Mouse (Mus musculus) heart, adult 2 months (tissue): ENCODE data around the gene Apeh.

Source experiments
- CTCF ChIP-seq: fragments of 200-600 bp; IDR thresholded peaks from 2 replicates; pipeline ENCODE4 v1.8.1; 2022; ENCODE audit warnings: antibody characterized with exemption, mild to moderate bottlenecking, moderate library complexity
- EP300 ChIP-seq: fragments of 200-500 bp; IDR thresholded peaks from 2 replicates; pipeline ENCODE4 v1.6.1; 2011; ENCODE audit warnings: low read depth, low read length, control low read depth; ENCODE audit not compliant: insufficient read depth
- POLR2A ChIP-seq: fragments of 200-500 bp; IDR thresholded peaks from 2 replicates; pipeline ENCODE4 v1.6.1; 2011; ENCODE audit warnings: mild to moderate bottlenecking, low read depth, low read length, control low read depth; ENCODE audit not compliant: insufficient read depth

GRCm38 (mm10) chr9:108123916-108124315 is 29.5 kb upstream of the Apeh start:
- no peak for TF ChIP-seq CTCF
- no peak for TF ChIP-seq POLR2A
- TF ChIP-seq EP300: no peak
